Mouse (Mus musculus): ENCODE data around the gene Gm8947. TPM values are rescaled to one million over a fixed set of nuclear protein-coding genes. Genes with fewer than 3 reads are reported as not detected.

The Gm8947 gene
- polyA plus RNA-seq, 1 experiment from 2014 or later = not detected

GRCm38 (mm10) chr1:151236141-151236930, 44.2 kb downstream of the Gm8947 start:
- Histone ChIP-seq H3K4me2 (replicated peaks) (no peak overlapping the region), H3K4me1 (replicated peaks) (peaks cover 11% of the 10 kb centered on the region; the same call in 1 of the 2 replicates), H3K4me3 (replicated peaks) (no peak overlapping the region), H3K36me3 (no peaks in the 10 kb centered on the region), H3K9ac (replicated peaks) (no peak overlapping the region), H3K9me3 (peaks cover 4% of the 10 kb centered on the region; the same call in 1 of the 2 replicates), H3K27me3 (no peaks in the 10 kb centered on the region), H3K27ac (no peak overlapping the region)
- no peak for ATAC-seq
- 81% methylated on average over 13 of the region's 13 CpGs for WGBS

GRCm38 (mm10) chr1:151237780-151238179, 45.6 kb downstream of the Gm8947 start:
- ATAC-seq = no peak
- Histone ChIP-seq H3K27me3 (no peaks in the 10 kb centered on the region), H3K36me3 (no peaks in the 10 kb centered on the region), H3K4me2 (replicated peaks) (no peak overlapping the region), H3K4me1 (replicated peaks) (peaks cover 11% of the 10 kb centered on the region; the same call in 1 of the 2 replicates), H3K4me3 (replicated peaks) (no peak overlapping the region), H3K9ac (replicated peaks) (no peak overlapping the region), H3K27ac (no peak overlapping the region), H3K9me3 (peaks cover 4% of the 10 kb centered on the region)
- 92% methylated on average over 3 of the region's 3 CpGs for WGBS

GRCm38 (mm10) chr1:151243332-151243731, 51.2 kb downstream of the Gm8947 start:
- Histone ChIP-seq H3K27me3 (no peaks in the 10 kb centered on the region), H3K4me3 (replicated peaks) (no peak overlapping the region), H3K9ac (replicated peaks) (no peak overlapping the region), H3K9me3 (peaks cover 4% of the 10 kb centered on the region), H3K4me2 (replicated peaks) (no peak overlapping the region), H3K4me1 (replicated peaks) (no peaks in the 10 kb centered on the region), H3K27ac (no peak overlapping the region), H3K36me3 (no peaks in the 10 kb centered on the region)
- no peak for ATAC-seq
- WGBS = 98% methylated on average over 4 of the region's 4 CpGs

Other genes starting within 250 kb of the Gm8947 start
- 1.3 and 1.4 TPM in 2 replicates for gene Hmcn1, start 198.9 kb upstream of the Gm8947 start, polyA plus RNA-seq (2015; fragmentation: Nextera tagmentation; extraction: Ambion mirVana)
- 0.11 and 0.19 TPM in 2 replicates for gene Gm47985, start 9.8 kb upstream of the Gm8947 start, polyA plus RNA-seq (2015; fragmentation: Nextera tagmentation; extraction: Ambion mirVana)
- gene Gm47995, start 6.1 kb downstream of the Gm8947 start, polyA plus RNA-seq (2015; fragmentation: Nextera tagmentation; extraction: Ambion mirVana) = not detected in 2 replicates
- not detected in 2 replicates for gene 3110040M04Rik, start 11.7 kb downstream of the Gm8947 start, polyA plus RNA-seq (2015; fragmentation: Nextera tagmentation; extraction: Ambion mirVana)
- not detected in 2 replicates for gene Gm47996, start 17.8 kb downstream of the Gm8947 start, polyA plus RNA-seq (2015; fragmentation: Nextera tagmentation; extraction: Ambion mirVana)
- gene Ivns1abp, start 152.1 kb downstream of the Gm8947 start, polyA plus RNA-seq (2015; fragmentation: Nextera tagmentation; extraction: Ambion mirVana) = 304 and 319 TPM in 2 replicates
- 21.4 and 27.8 TPM in 2 replicates for gene Swt1, start 236.1 kb downstream of the Gm8947 start, polyA plus RNA-seq (2015; fragmentation: Nextera tagmentation; extraction: Ambion mirVana)
- 51.8 and 56.0 TPM in 2 replicates for gene Trmt1l, start 236.2 kb downstream of the Gm8947 start, polyA plus RNA-seq (2015; fragmentation: Nextera tagmentation; extraction: Ambion mirVana)

Data from midbrain, embryonic 13.5 days (tissue).